Mouse (Mus musculus): ENCODE measurements around the gene Prox2. TPM values are rescaled to one million over a fixed set of nuclear protein-coding genes. Genes with fewer than 3 reads are reported as not detected.

Prox2 gene
- polyA plus RNA-seq, 1 experiment, result 1.9 TPM

DNA sequence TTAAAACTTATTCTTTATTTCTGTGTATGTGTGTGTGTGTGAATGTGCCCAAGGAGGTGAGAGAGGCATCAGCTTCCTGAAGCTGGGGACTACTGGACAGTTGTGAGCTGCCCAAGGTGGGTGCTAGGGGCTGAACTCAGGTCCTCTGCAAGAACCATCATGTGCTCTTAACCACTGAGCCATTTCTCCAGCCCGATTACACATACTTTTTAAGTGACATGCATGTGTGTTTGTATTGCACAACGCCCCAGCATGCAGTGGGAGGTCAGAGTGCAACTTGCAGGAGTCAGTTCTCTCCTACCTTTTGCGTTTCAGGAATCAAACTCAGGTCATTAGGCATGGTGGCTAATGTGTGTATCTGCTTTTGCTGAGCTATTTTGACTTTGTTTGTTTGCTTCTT lies 42.5 kb upstream of the Prox2 start:
- Histone ChIP-seq H3K27me3 (ENCODE audit: control insufficient read depth, insufficient read depth, insufficient read length) (no peaks in the 10 kb centered on the region), H3ac (ENCODE audit: control insufficient read depth, insufficient read length) (no peak overlapping the region), H3K4me2 (ENCODE audit: low read depth) (no peak overlapping the region), H3K36me3 (ENCODE audit: control insufficient read depth, insufficient read depth) (no peaks in the 10 kb centered on the region), H3K79me2 (ENCODE audit: control insufficient read depth, insufficient read depth) (no peaks in the 10 kb centered on the region), H3K4me3 (no peak overlapping the region)
- TF ChIP-seq CEBPB (IDR thresholded peaks at IDR 0.05; ENCODE audit: insufficient read depth, poor library complexity, severe bottlenecking), result peak; percentile 66; the same call in 1 of the 2 replicates
- no peak for TF ChIP-seq USF1 (IDR thresholded peaks at IDR 0.05; ENCODE audit: low read depth)

DNA sequence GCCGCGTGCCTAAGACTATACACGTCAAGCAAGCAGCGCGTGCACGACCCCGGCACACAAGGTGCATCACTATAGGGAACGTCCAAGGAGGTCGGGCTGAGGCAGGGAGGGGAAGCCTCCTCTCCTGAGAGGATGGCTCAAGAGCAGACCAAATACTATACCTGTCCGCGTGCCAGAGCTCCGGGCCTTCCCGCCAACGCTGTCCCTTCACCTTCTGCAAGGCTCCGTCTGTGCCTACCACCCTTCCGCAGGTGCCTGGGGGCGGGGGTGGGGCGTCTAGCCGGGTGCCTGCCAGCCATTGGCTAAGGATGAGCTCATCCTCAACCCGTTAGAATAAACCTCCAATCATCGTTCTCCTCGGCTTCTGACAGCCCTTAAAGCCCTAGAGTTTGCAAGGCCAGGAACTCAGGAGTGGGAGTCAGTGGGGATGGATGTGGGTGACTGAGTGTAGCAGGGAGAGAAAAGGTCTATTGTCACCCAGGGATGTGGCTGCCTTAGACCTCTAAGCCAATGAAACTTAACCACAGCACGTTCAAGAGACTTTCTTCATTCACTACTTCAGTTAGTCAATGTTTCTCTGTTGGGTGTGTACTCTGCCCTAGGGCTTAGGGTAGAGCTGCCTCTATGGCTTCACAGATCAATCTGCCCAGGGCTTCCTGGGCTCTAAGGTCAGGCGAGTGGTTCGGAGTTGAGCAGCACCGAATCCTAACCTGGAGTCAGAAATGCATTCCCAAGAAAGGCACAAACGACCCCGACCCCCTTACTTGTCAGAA lies 40.6 kb upstream of the Prox2 start, which contains the start of gene Rps6kl1:
Gene Rps6kl1, minus strand, starts transcription at position 263 of the 773 bp plus-strand sequence.
- Histone ChIP-seq H3K36me3 (ENCODE audit: control insufficient read depth, insufficient read depth) (no peaks in the 10 kb centered on the region), H3ac (ENCODE audit: control insufficient read depth, insufficient read length) (no peak within 1 kb of the TSS), H3K79me2 (ENCODE audit: control insufficient read depth, insufficient read depth) (no peaks in the 10 kb centered on the region), H3K27me3 (ENCODE audit: control insufficient read depth, insufficient read depth, insufficient read length) (no peaks in the 10 kb centered on the region), H3K4me2 (ENCODE audit: low read depth) (no peak within 1 kb of the TSS), H3K4me3 (no peak within 1 kb of the TSS)
- TF ChIP-seq MAX (IDR thresholded peaks at IDR 0.05; ENCODE audit: low read depth) (no peak), MYOD1 (IDR thresholded peaks at IDR 0.05; ENCODE audit: control insufficient read depth in 1 of 3, insufficient read length in 2 of 3, low read depth in 2 of 3) (no peak), CEBPB (IDR thresholded peaks at IDR 0.05; ENCODE audit: insufficient read depth, poor library complexity, severe bottlenecking) (no peak), SRF (IDR thresholded peaks at IDR 0.05; ENCODE audit: control insufficient read depth, insufficient read length, low read depth) (no peak), TCF12 (IDR thresholded peaks at IDR 0.05; ENCODE audit: insufficient read depth, poor library complexity, severe bottlenecking) (no peak), REST (IDR thresholded peaks at IDR 0.05; ENCODE audit: insufficient read depth, insufficient read length) (no peak), POLR2A (IDR thresholded peaks at IDR 0.05; ENCODE audit: insufficient read length, low read depth) (no peak), MYOG (IDR thresholded peaks at IDR 0.05; ENCODE audit: control insufficient read depth in 1 of 3, insufficient read depth in 1 of 3, insufficient read length in 2 of 3, low read depth in 2 of 3) (no peak), TCF3 (IDR thresholded peaks at IDR 0.05; ENCODE audit: insufficient read length, low read depth) (no peak), E2F4 (IDR thresholded peaks at IDR 0.05; ENCODE audit: insufficient read depth) (no peak), USF1 (IDR thresholded peaks at IDR 0.05; ENCODE audit: low read depth) (no peak), POLR2AphosphoS2 (IDR thresholded peaks at IDR 0.05; ENCODE audit: insufficient read length, low read depth) (no peak)

DNA sequence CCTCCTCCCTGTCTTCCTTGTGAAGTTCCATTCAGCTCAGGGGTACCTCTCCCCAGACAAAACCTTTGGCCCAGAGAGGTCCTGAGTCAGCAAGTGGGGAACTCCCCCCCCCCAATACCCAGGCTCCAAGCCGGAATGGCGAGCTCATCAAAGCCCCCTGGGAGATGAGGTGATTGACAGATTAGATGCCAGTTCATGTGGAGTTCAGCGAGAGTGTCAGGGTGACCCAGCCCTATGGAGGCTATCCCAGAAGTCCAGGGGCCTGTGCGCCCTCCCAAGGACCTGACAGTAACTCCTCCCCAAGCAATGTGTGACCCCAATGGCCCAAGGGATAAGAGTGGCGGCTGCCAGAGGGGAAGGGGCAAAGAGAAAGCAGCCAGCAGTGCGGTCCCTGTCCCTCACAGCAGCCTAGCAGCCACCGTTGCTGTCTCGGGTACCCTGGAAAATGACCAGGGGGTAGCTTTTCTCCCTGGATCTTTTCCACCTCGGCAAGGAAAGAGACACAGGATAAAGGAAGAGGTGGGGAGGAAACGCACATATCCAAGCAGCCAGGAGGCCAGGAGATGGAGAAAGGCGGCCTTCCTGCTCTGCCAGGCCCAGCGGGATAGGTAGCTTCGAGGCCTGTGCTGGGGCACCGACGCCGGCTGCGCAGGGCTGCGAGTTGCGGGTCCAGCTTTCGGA lies 39.9 kb upstream of the Prox2 start:
- no peak for TF ChIP-seq POLR2AphosphoS2 (IDR thresholded peaks at IDR 0.05; ENCODE audit: insufficient read length, low read depth)
- TF ChIP-seq REST (IDR thresholded peaks at IDR 0.05; ENCODE audit: insufficient read depth, insufficient read length), result no peak
- TF ChIP-seq CEBPB (IDR thresholded peaks at IDR 0.05; ENCODE audit: insufficient read depth, poor library complexity, severe bottlenecking), result no peak
- TF ChIP-seq TCF3 (IDR thresholded peaks at IDR 0.05; ENCODE audit: insufficient read length, low read depth), result no peak
- no peak for TF ChIP-seq TCF12 (IDR thresholded peaks at IDR 0.05; ENCODE audit: insufficient read depth, poor library complexity, severe bottlenecking)
- TF ChIP-seq POLR2A (IDR thresholded peaks at IDR 0.05; ENCODE audit: insufficient read length, low read depth), result no peak
- TF ChIP-seq MAX (IDR thresholded peaks at IDR 0.05; ENCODE audit: low read depth), result no peak
- no peak for TF ChIP-seq USF1 (IDR thresholded peaks at IDR 0.05; ENCODE audit: low read depth)
- TF ChIP-seq MYOD1 (IDR thresholded peaks at IDR 0.05; ENCODE audit: control insufficient read depth in 1 of 3, insufficient read length in 2 of 3, low read depth in 2 of 3), result no peak
- no peak for TF ChIP-seq SRF (IDR thresholded peaks at IDR 0.05; ENCODE audit: control insufficient read depth, insufficient read length, low read depth)
- TF ChIP-seq MYOG (IDR thresholded peaks at IDR 0.05; ENCODE audit: control insufficient read depth in 1 of 3, insufficient read depth in 1 of 3, insufficient read length in 2 of 3, low read depth in 2 of 3), result no peak
- Histone ChIP-seq H3K36me3 (ENCODE audit: control insufficient read depth, insufficient read depth) (no peaks in the 10 kb centered on the region), H3K4me3 (no peak overlapping the region), H3K4me2 (ENCODE audit: low read depth) (no peak overlapping the region), H3K27me3 (ENCODE audit: control insufficient read depth, insufficient read depth, insufficient read length) (no peaks in the 10 kb centered on the region), H3K79me2 (ENCODE audit: control insufficient read depth, insufficient read depth) (no peaks in the 10 kb centered on the region), H3ac (ENCODE audit: control insufficient read depth, insufficient read length) (no peak overlapping the region)

DNA sequence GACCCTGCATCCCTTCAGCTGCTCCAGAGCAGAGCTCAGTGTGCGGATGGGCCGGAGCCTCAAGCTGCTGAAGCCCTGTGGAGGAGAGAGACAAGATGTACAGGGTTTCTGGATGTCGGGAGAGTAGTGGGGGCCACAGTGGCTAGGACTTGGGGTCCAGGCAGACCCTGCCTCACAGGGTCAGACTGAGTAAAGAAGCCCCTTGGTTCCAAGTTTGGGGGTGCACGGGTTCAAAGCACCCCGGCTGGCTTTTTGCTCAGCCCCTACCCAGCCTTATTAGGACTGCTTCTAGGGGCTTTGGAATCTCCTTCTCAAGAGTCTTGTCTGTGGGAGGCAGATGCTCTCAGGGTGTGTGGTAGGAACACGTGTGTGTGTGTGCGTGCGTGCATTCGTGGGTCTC lies 36.3 kb upstream of the Prox2 start:
- TF ChIP-seq REST (IDR thresholded peaks at IDR 0.05; ENCODE audit: insufficient read depth, insufficient read length) (no peak), POLR2A (IDR thresholded peaks at IDR 0.05; ENCODE audit: insufficient read length, low read depth) (no peak), MYOG (IDR thresholded peaks at IDR 0.05; ENCODE audit: control insufficient read depth in 1 of 3, insufficient read depth in 1 of 3, insufficient read length in 2 of 3, low read depth in 2 of 3) (no peak), E2F4 (IDR thresholded peaks at IDR 0.05; ENCODE audit: insufficient read depth) (no peak)
- no peaks in the 10 kb centered on the region for H3K36me3 ChIP-seq (ENCODE audit: control insufficient read depth, insufficient read depth)

DNA sequence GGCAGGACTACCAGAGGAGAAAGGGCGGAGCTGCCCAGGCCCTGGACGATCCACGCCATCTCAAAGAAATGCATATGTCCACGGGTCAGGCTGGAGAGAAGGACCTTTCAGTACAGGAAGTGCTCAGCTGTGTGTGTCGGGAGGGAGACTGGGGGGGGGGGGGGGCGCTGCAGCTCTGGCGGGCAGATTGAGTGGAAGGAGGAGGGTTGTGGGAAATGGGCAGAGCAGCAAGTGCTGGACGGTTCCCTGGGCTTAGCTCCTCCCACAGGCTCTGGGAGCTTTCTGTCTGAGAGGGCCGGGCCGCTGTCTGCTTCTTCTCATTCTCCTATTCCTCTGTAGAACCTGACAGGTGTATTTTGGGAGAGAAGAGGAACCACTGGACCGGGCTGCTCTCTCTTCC lies 35.8 kb upstream of the Prox2 start:
- H3ac ChIP-seq (ENCODE audit: control insufficient read depth, insufficient read length), result no peak overlapping the region
- no peaks in the 10 kb centered on the region for H3K79me2 ChIP-seq (ENCODE audit: control insufficient read depth, insufficient read depth)
- no peak overlapping the region for H3K4me3 ChIP-seq
- H3K4me2 ChIP-seq (ENCODE audit: low read depth), result no peak overlapping the region
- H3K27me3 ChIP-seq (ENCODE audit: control insufficient read depth, insufficient read depth, insufficient read length), result no peaks in the 10 kb centered on the region
- H3K36me3 ChIP-seq (ENCODE audit: control insufficient read depth, insufficient read depth), result no peaks in the 10 kb centered on the region
- TF ChIP-seq MAX (IDR thresholded peaks at IDR 0.05; ENCODE audit: low read depth) (no peak), TCF3 (IDR thresholded peaks at IDR 0.05; ENCODE audit: insufficient read length, low read depth) (no peak), USF1 (IDR thresholded peaks at IDR 0.05; ENCODE audit: low read depth) (no peak), E2F4 (IDR thresholded peaks at IDR 0.05; ENCODE audit: insufficient read depth) (no peak), MYOG (IDR thresholded peaks at IDR 0.05; ENCODE audit: control insufficient read depth in 1 of 3, insufficient read depth in 1 of 3, insufficient read length in 2 of 3, low read depth in 2 of 3) (no peak), POLR2AphosphoS2 (IDR thresholded peaks at IDR 0.05; ENCODE audit: insufficient read length, low read depth) (no peak), MYOD1 (IDR thresholded peaks at IDR 0.05; ENCODE audit: control insufficient read depth in 1 of 3, insufficient read length in 2 of 3, low read depth in 2 of 3) (no peak), POLR2A (IDR thresholded peaks at IDR 0.05; ENCODE audit: insufficient read length, low read depth) (no peak), CEBPB (IDR thresholded peaks at IDR 0.05; ENCODE audit: insufficient read depth, poor library complexity, severe bottlenecking) (no peak), REST (IDR thresholded peaks at IDR 0.05; ENCODE audit: insufficient read depth, insufficient read length) (no peak), TCF12 (IDR thresholded peaks at IDR 0.05; ENCODE audit: insufficient read depth, poor library complexity, severe bottlenecking) (no peak), SRF (IDR thresholded peaks at IDR 0.05; ENCODE audit: control insufficient read depth, insufficient read length, low read depth) (no peak)

More for the DNA sequence above, 36.3 kb upstream of the Prox2 start:
- Histone ChIP-seq H3K4me3 (no peak overlapping the region), H3K79me2 (ENCODE audit: control insufficient read depth, insufficient read depth) (no peaks in the 10 kb centered on the region), H3K27me3 (ENCODE audit: control insufficient read depth, insufficient read depth, insufficient read length) (no peaks in the 10 kb centered on the region), H3K4me2 (ENCODE audit: low read depth) (no peak overlapping the region), H3ac (ENCODE audit: control insufficient read depth, insufficient read length) (no peak overlapping the region)

Measured in myocyte (in vitro differentiated cells).